Mouse (Mus musculus) brown adipose tissue, adult 24 weeks (tissue): ENCODE results near the gene Tex12. TPM values are rescaled to one million over a fixed set of nuclear protein-coding genes. Genes with fewer than 3 reads are reported as not detected.

Source experiments
- H3K27ac ChIP-seq: fragments of 200-500 bp; replicated peaks from 2 replicates; pipeline ENCODE4 v1.5.1; 2012; ENCODE audit warnings: low read depth, mild to moderate bottlenecking, low read length
- H3K4me1 ChIP-seq: fragments of 200-500 bp; 2 replicates; pipeline ENCODE4 v1.6.1; 2012; ENCODE audit warnings: low read length, mixed read lengths; ENCODE audit not compliant: control insufficient read depth, insufficient read depth, insufficient read length
- H3K4me3 ChIP-seq: fragments of 200-500 bp; 2 replicates; pipeline ENCODE4 v1.5.1; 2012; ENCODE audit warnings: low read depth, mild to moderate bottlenecking, low read length, moderate library complexity; ENCODE audit not compliant: insufficient read depth
- polyA plus RNA-seq: library from polyadenylated mRNA; stranded (reverse); fragments of >200 nt; gene quantifications from 2 replicates; pipeline ENCODE4 v1.2.4, GENCODE M21; 2012; ENCODE audit not compliant: missing spikeins, insufficient read depth, insufficient read length

Gene Tex12
- polyA plus RNA-seq, 1 experiment = not detected

DNA sequence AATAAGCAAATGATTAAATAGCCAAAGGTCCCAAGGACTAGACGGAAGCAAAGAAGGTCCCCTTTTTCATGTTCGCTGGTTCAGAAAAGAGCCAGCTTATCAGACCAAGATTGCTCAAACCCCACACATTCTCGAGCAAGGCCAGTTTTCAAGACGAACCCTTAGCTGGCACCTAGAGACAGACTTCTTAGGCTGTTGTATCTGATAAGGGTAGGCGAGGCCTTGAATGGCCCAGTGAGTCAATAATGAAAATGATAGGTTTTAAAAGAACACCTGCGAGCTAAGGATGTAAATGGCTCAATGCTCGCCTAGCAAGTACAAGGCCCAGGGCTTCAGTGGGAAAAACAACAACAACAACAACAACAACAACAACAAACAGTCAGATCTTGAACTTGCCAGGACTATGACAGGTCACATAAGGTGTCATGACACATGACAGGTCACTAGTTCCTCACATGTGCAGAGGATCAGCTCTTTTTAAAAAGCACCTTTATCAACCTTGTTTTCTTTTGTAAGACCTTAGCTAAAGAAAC is 24.5 kb downstream of the Tex12 start:
- H3K27ac ChIP-seq = no peak overlapping the region

DNA sequence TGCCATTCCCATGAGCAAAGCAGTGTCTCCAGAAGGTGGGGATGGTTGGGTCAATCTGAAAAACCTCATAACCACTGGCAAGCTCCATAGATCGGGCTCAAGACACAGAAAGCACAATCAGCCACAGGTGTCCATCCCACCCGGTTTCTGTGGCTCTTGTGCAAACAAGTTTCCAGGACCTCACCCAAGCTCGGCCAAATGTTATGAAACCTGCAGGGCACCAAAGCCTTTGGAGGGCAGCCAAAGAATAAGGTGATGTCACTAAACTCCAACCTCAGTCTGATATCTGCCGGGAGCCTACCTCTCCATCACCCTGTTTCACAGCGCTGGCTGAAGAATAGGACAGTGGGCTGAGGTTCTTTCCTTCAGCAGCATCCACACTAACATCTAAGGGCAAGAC is 25.2 kb downstream of the Tex12 start:
- no peak overlapping the region for H3K27ac ChIP-seq
- H3K4me1 ChIP-seq = no peaks in the 10 kb centered on the region
- no peak overlapping the region for H3K4me3 ChIP-seq

More for the DNA sequence above, 24.5 kb downstream of the Tex12 start:
- no peak overlapping the region for H3K4me3 ChIP-seq
- no peaks in the 10 kb centered on the region for H3K4me1 ChIP-seq

DNA sequence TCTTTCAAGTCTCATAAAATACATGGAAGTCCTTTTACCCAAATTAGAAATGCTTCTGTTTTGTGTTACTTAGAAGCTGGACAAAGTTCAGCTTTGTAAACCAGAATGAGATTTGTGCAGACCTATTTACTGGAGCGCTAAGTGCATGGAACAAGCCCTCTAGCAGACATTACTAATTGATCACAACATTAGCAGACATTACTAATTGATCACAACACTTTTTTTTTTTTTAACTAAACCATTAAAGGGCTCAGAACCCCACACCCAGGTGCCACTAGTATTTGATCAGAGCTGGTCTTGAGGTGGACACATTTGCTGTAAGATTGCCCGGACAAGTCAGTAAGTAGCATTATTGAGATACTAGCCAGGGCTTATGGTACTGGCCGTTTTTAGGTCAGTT is 27.3 kb downstream of the Tex12 start:
- Histone ChIP-seq H3K4me3 (no peak overlapping the region), H3K27ac (no peak overlapping the region), H3K4me1 (no peaks in the 10 kb centered on the region)

DNA sequence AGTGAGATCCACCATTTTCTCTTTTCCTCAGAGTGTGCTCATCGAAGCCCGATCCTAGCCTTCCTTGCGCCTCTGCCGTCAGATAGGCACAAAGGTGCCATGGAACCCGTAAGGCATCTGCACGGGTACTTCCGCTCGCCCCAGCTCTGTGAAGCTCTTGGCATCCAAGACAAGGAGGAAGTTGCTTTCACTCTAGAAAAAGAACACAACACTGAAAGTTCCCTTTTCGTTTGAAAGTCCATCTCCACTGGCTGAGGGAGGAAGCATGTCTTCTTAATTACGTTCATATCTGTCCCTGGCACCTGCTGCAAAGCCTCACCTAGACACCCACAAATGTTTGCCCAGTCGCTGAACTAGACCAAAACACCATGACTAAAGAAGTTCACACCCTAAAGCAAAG is 27.8 kb downstream of the Tex12 start:
- Histone ChIP-seq H3K27ac (peak overlapping the region; percentile 41; the same call in 1 of the 2 replicates), H3K4me3 (no peak overlapping the region), H3K4me1 (no peaks in the 10 kb centered on the region)

DNA sequence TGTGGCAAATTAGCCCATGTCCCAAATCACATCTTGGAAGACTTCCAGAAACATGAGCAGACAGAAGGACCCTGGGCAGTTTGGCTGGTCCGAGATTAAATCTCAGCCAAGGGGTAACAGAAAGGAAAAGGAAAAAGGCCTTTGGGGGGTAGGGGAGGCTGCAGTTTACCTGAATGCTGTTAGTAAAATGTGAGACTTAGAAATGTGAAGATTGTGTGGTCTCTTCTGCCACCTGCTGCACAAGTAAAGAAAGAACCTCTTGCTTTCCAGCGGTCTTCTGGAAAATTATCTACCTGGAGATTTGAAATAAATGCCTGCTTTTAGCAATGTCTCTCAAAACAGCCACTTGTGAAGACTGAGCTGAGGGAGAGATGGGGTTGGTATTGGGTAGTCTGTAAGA is 30.2 kb downstream of the Tex12 start:
- Histone ChIP-seq H3K27ac (no peak overlapping the region), H3K4me3 (no peak overlapping the region), H3K4me1 (peaks cover 9% of the 10 kb centered on the region)

DNA sequence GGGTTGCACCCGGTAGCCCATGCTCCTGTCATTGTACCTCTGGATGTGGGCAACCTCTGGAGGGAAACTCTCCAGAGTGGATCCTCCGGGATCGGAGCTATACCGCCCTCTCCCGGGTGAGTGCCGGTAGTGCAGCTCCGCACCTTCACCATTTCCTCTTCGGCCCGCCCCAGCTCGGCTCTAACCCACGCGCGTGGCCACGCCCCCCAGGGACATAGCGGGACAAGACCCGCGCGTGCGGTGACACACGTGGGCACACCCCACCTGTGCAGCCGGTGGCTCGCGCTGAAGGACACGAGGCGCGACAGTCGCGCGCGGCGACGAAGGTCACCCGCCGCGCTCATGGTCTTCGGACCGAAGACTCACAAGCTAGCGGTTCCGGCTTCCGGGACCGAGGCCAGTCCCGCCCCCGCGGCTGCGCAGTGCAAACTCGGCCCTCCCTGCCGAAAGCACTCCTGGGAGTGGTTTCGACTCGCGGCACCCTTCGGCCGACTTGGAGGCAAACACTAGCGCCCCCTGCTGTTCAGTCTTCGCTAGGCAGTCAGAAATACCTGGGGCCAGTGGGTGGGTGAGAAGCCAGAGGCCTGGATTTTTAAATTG is 32.7 kb downstream of the Tex12 start, which contains the start of gene Pts:
TSS of gene Pts (minus strand) at position 432 of the 600 bp plus-strand sequence.
- Histone ChIP-seq H3K4me3 (peak within 1 kb of the TSS; percentile 95), H3K27ac (peak within 1 kb of the TSS; percentile 96), H3K4me1 (peaks cover 9% of the 10 kb centered on the region)

DNA sequence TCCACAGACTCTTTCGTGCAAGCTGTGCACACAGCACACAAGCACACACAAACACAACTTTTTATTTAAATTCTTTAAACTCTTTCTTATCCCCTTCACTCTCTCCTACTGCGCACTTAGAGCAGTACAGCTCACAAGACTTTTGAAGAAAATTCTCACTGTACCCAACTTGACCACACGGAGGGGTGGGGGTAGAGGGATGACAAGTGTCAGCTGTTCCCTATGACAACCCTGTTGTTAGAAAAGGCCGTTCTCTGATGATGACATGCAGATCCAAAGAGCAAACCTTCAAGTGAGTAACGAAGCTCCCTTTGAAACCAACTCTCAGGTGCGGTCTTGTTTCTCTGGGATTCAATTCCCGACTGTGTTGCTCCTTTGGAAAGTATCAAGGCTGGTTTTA is 33.3 kb downstream of the Tex12 start:
- peak overlapping the region; percentile 10; the same call in 1 of the 2 replicates for H3K27ac ChIP-seq
- H3K4me3 ChIP-seq = peak overlapping the region; percentile 95

DNA sequence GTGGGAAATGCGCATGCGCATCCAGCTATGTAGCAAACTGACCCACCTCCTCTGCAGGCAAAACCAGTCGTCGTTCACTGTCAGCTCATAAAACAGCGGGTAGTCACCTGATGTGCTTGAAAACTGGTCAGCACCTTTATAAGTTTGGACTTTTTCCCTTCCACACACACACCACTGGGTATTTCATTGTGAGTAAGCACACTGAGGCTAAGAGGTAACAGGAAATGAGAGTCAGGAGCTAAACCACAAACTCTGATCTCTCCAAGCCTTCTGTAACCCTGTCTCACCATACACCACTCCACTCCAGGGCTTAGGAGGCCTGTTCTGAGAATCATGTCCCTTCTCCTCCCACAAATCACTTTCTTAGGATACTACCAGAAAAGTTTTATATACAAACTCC is 35.5 kb downstream of the Tex12 start:
- H3K4me3 ChIP-seq = no peak overlapping the region
- peaks cover 9% of the 10 kb centered on the region for H3K4me1 ChIP-seq
- H3K27ac ChIP-seq = peak overlapping the region; percentile 61; the same call in 1 of the 2 replicates

More for the DNA sequence above, 33.3 kb downstream of the Tex12 start:
- peaks cover 9% of the 10 kb centered on the region for H3K4me1 ChIP-seq

DNA sequence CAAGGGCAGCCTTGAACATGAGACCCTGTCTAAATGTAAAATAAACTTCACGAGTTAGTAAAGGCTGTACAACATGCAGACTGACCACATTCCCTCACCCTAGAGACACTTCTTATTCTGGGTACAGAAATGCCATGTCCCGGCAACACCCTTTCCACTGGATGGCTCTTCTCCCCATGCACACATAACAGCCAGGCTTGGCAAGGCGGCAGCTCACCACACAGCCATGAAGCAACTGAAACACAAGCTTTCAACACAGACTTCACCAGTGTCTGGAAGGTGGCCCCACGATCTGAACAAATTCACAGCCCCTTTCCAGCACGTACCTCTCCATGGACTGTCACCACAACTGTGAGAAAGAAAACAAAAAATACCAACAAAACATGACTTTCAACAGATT is 36.2 kb downstream of the Tex12 start:
- H3K27ac ChIP-seq = peak overlapping the region; percentile 82
- peaks cover 9% of the 10 kb centered on the region for H3K4me1 ChIP-seq
- H3K4me3 ChIP-seq = no peak overlapping the region

DNA sequence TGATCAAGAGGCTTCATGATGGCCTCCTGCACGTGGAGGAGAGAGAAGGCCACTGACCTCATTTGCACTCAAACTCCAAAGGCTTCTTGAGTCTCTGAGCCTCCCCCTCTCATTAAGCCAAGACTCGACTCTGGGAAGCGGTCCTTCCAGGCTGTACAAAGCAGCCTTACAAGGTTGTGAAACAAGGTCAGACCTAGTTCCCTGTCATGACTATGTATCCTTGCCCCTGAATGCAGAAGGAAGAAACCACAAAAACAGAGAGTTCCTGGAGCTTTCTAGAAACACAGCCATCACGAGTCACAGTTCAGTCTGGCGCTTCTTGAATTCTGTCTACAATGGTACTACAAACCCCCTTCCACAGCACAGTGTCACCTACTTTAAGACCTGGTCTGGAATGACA is 38.6 kb downstream of the Tex12 start:
- Histone ChIP-seq H3K4me1 (peaks cover 8% of the 10 kb centered on the region), H3K27ac (no peak overlapping the region), H3K4me3 (no peak overlapping the region)

DNA sequence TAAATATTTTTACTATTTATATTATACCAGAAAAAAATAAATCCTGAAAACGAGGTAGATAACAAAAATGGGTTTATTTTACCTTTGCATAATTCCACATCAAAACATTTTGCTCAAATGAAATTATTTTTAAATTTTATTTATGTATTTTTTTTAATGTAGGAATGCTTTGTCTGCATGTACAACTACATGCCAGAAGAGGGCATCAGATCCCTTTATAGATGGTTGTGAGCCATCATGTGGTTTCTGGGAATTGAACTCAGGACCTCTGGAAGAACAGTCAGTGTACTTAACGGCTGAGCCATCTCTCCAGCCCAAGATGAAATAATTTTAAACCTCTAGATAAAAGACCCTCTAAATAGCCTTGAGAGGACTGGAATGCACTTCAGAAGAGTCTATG is 39.6 kb downstream of the Tex12 start:
- Histone ChIP-seq H3K27ac (no peak overlapping the region), H3K4me1 (peaks cover under 1% of the 10 kb centered on the region), H3K4me3 (no peak overlapping the region)

DNA sequence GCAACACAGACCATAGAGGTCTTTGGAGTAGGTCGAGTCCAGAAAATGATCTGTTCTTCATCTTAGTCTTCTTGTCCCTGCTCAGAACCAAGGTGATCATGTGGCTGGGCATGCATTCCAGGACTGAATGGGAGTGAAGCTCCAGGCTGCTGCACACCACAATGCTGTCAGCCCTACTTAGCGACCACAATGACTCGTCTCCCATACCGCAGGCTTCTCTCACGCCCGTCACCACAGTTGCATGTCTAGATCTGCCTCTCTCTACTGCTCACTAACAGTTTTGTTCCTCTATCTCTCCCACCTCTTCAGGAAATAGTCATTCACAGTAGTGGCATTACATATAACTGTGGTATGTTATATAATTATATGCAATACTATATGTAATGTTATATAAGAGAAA is 40.4 kb downstream of the Tex12 start:
- H3K4me3 ChIP-seq = no peak overlapping the region
- no peaks in the 10 kb centered on the region; the same call in none of the 2 replicates for H3K4me1 ChIP-seq
- H3K27ac ChIP-seq = no peak overlapping the region

DNA sequence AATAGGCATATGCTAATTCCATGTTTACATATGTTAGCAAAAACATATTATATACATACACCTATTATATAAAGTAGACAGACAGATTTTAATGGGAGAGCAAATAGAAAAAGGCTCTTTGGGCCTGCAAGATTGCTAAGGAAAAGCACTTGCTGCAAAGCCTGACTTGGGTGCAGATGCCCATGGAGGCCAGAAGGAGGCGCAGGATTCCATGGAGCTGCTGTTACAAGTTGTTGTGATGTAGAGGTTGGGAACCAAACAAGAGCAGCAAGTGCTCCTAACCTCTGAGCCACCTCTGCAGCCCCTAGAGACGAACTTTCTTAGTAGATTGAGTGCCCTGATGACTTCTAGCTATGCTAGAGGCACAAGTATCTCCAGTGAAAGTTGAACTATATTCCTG is 42.3 kb downstream of the Tex12 start:
- H3K4me3 ChIP-seq = no peak overlapping the region
- H3K4me1 ChIP-seq = no peaks in the 10 kb centered on the region

DNA sequence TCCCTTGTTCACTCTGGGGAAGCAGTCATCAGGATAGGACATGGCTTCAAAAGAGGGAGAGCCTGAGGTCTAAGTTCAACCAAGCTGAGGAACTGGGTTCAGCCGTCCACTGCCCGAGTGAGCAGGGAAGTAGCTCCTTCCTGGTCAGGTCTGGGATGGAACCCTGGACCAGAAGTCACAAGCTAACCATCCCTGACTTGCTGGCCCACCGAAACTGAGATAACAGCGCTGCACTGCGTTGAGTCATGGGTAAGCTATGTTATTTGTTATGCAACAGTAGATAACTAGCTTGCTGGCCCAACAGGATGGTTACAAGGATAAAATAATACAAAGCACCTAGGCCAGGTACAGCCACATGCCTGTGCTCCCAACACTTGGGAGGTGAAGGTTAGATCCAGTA is 45.7 kb downstream of the Tex12 start:
- no peaks in the 10 kb centered on the region for H3K4me1 ChIP-seq
- H3K27ac ChIP-seq = no peak overlapping the region
- no peak overlapping the region for H3K4me3 ChIP-seq

More for the DNA sequence above, 42.3 kb downstream of the Tex12 start:
- no peak overlapping the region for H3K27ac ChIP-seq

DNA sequence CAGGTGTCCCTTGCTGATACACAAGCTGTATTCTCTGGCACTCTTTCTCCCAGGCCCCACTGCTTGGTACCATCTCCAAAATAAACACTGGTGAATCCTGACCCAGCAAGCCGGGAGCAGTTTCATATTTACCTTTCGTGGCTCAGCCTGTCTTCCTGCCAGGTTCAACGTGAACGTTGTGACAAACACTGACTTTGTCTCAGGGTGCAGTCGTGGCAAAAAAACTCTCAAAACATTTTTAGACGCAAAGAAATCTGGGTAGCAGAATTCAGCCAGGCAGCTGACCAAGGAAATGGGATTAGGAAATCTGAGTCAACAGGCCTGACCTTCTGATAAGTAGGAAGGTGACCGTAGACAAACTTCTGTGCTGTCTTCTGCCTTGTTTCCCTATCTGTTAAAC is 53.6 kb downstream of the Tex12 start:
- Histone ChIP-seq H3K4me3 (peak overlapping the region; percentile 9; the same call in 1 of the 2 replicates), H3K27ac (peak overlapping the region; percentile 49), H3K4me1 (peaks cover 4% of the 10 kb centered on the region; the same call in 1 of the 2 replicates)
